Mouse (Mus musculus): ENCODE measurements at regions not wholly inside any gene's neighbourhood (a gene's known extent, or its start where the extent isn't known, plus 50 kb on each side); places are given as distances from the start of the nearest gene placed in this dataset.

GRCm38 (mm10) chr14:48014776-48015175, 105.8 kb upstream of the Peli2 start:
- H3K9ac ChIP-seq (ENCODE audit: low read depth, low read length): no peak overlapping the region
- ATAC-seq: no peak
- 86% methylated on average over 2 of the region's 2 CpGs for WGBS

GRCm38 (mm10) chr14:48017971-48018370, 102.7 kb upstream of the Peli2 start:
- no peak overlapping the region for H3K9ac ChIP-seq (ENCODE audit: low read depth, low read length)
- H3K9me3 ChIP-seq (replicated peaks; ENCODE audit: control insufficient read depth, low read length, poor library complexity, severe bottlenecking): no peaks in the 10 kb centered on the region
- H3K4me3 ChIP-seq (ENCODE audit: low read depth, low read length): no peak overlapping the region
- H3K4me2 ChIP-seq (ENCODE audit: low read length): no peak overlapping the region
- WGBS: 86% methylated on average over 6 of the region's 6 CpGs
- no peaks in the 10 kb centered on the region for H3K4me1 ChIP-seq (ENCODE audit: control insufficient read depth, insufficient read depth, low read length)
- H3K36me3 ChIP-seq (ENCODE audit: control insufficient read depth, insufficient read depth, low read length): no peaks in the 10 kb centered on the region
- H3K27me3 ChIP-seq (ENCODE audit: control insufficient read depth, insufficient read depth, low read depth, low read length): no peaks in the 10 kb centered on the region
- no peak overlapping the region for H3K27ac ChIP-seq (ENCODE audit: low read length)
- no peak for ATAC-seq

More at GRCm38 (mm10) chr14:48014776-48015175, 105.8 kb upstream of the Peli2 start:
- Histone ChIP-seq H3K27me3 (ENCODE audit: control insufficient read depth, insufficient read depth, low read depth, low read length) (no peaks in the 10 kb centered on the region), H3K27ac (ENCODE audit: low read length) (no peak overlapping the region), H3K4me3 (ENCODE audit: low read depth, low read length) (no peak overlapping the region), H3K9me3 (replicated peaks; ENCODE audit: control insufficient read depth, low read length, poor library complexity, severe bottlenecking) (no peaks in the 10 kb centered on the region), H3K4me1 (ENCODE audit: control insufficient read depth, insufficient read depth, low read length) (no peaks in the 10 kb centered on the region), H3K36me3 (ENCODE audit: control insufficient read depth, insufficient read depth, low read length) (no peaks in the 10 kb centered on the region), H3K4me2 (ENCODE audit: low read length) (no peak overlapping the region)

GRCm38 (mm10) chr14:48019331-48019730, 101.3 kb upstream of the Peli2 start:
- Histone ChIP-seq H3K4me2 (ENCODE audit: low read length) (no peak overlapping the region), H3K27ac (ENCODE audit: low read length) (no peak overlapping the region), H3K27me3 (ENCODE audit: control insufficient read depth, insufficient read depth, low read depth, low read length) (no peaks in the 10 kb centered on the region), H3K4me3 (ENCODE audit: low read depth, low read length) (no peak overlapping the region), H3K9me3 (replicated peaks; ENCODE audit: control insufficient read depth, low read length, poor library complexity, severe bottlenecking) (no peaks in the 10 kb centered on the region), H3K4me1 (ENCODE audit: control insufficient read depth, insufficient read depth, low read length) (no peaks in the 10 kb centered on the region), H3K9ac (ENCODE audit: low read depth, low read length) (no peak overlapping the region), H3K36me3 (ENCODE audit: control insufficient read depth, insufficient read depth, low read length) (no peaks in the 10 kb centered on the region)
- WGBS: 76% methylated on average over 5 of the region's 5 CpGs
- no peak for ATAC-seq

- H3K9ac ChIP-seq (ENCODE audit: low read depth, low read length): no peak overlapping the region
- no peak overlapping the region for H3K4me2 ChIP-seq (ENCODE audit: low read length)
- WGBS: 91% methylated on average over 4 of the region's 4 CpGs
- no peaks in the 10 kb centered on the region for H3K9me3 ChIP-seq (replicated peaks; ENCODE audit: control insufficient read depth, low read length, poor library complexity, severe bottlenecking)
- no peaks in the 10 kb centered on the region for H3K4me1 ChIP-seq (ENCODE audit: control insufficient read depth, insufficient read depth, low read length)
- no peaks in the 10 kb centered on the region for H3K36me3 ChIP-seq (ENCODE audit: control insufficient read depth, insufficient read depth, low read length)
- no peak overlapping the region for H3K4me3 ChIP-seq (ENCODE audit: low read depth, low read length)
- no peak for ATAC-seq
- no peaks in the 10 kb centered on the region for H3K27me3 ChIP-seq (ENCODE audit: control insufficient read depth, insufficient read depth, low read depth, low read length)
- no peak overlapping the region for H3K27ac ChIP-seq (ENCODE audit: low read length)
These were observed 98.4 kb upstream of the Peli2 start for GRCm38 (mm10) chr14:48022271-48022670.

GRCm38 (mm10) chr14:48024051-48024693, 96.5 kb upstream of the Peli2 start:
- H3K27ac ChIP-seq (ENCODE audit: low read length): no peak overlapping the region
- H3K36me3 ChIP-seq (ENCODE audit: control insufficient read depth, insufficient read depth, low read length): no peaks in the 10 kb centered on the region
- no peak for ATAC-seq
- no peak overlapping the region for H3K9ac ChIP-seq (ENCODE audit: low read depth, low read length)
- no peaks in the 10 kb centered on the region for H3K27me3 ChIP-seq (ENCODE audit: control insufficient read depth, insufficient read depth, low read depth, low read length)
- no peak overlapping the region for H3K4me3 ChIP-seq (ENCODE audit: low read depth, low read length)
- WGBS: 76% methylated on average over 8 of the region's 8 CpGs
- no peaks in the 10 kb centered on the region for H3K9me3 ChIP-seq (replicated peaks; ENCODE audit: control insufficient read depth, low read length, poor library complexity, severe bottlenecking)
- H3K4me2 ChIP-seq (ENCODE audit: low read length): no peak overlapping the region
- H3K4me1 ChIP-seq (ENCODE audit: control insufficient read depth, insufficient read depth, low read length): no peaks in the 10 kb centered on the region

GRCm38 (mm10) chr14:48039286-48039790, 81.3 kb upstream of the Peli2 start:
- 76% methylated on average over 4 of the region's 4 CpGs for WGBS
- Histone ChIP-seq H3K4me3 (ENCODE audit: low read depth, low read length) (no peak overlapping the region), H3K9ac (ENCODE audit: low read depth, low read length) (no peak overlapping the region), H3K4me2 (ENCODE audit: low read length) (no peak overlapping the region), H3K36me3 (ENCODE audit: control insufficient read depth, insufficient read depth, low read length) (no peaks in the 10 kb centered on the region), H3K9me3 (replicated peaks; ENCODE audit: control insufficient read depth, low read length, poor library complexity, severe bottlenecking) (no peaks in the 10 kb centered on the region), H3K27ac (ENCODE audit: low read length) (no peak overlapping the region), H3K27me3 (ENCODE audit: control insufficient read depth, insufficient read depth, low read depth, low read length) (no peaks in the 10 kb centered on the region), H3K4me1 (ENCODE audit: control insufficient read depth, insufficient read depth, low read length) (no peaks in the 10 kb centered on the region)
- ATAC-seq: no peak

GRCm38 (mm10) chr14:48046094-48046493, 74.5 kb upstream of the Peli2 start:
- 84% methylated on average over 9 of the region's 9 CpGs for WGBS
- no peak overlapping the region for H3K27ac ChIP-seq (ENCODE audit: low read length)
- H3K9ac ChIP-seq (ENCODE audit: low read depth, low read length): no peak overlapping the region
- no peak for ATAC-seq
- no peak overlapping the region for H3K4me2 ChIP-seq (ENCODE audit: low read length)
- no peaks in the 10 kb centered on the region for H3K4me1 ChIP-seq (ENCODE audit: control insufficient read depth, insufficient read depth, low read length)
- H3K27me3 ChIP-seq (ENCODE audit: control insufficient read depth, insufficient read depth, low read depth, low read length): no peaks in the 10 kb centered on the region
- no peak overlapping the region for H3K4me3 ChIP-seq (ENCODE audit: low read depth, low read length)
- no peaks in the 10 kb centered on the region for H3K36me3 ChIP-seq (ENCODE audit: control insufficient read depth, insufficient read depth, low read length)
- no peaks in the 10 kb centered on the region for H3K9me3 ChIP-seq (replicated peaks; ENCODE audit: control insufficient read depth, low read length, poor library complexity, severe bottlenecking)

GRCm38 (mm10) chr14:48046831-48047230, 73.8 kb upstream of the Peli2 start:
- no peaks in the 10 kb centered on the region for H3K9me3 ChIP-seq (replicated peaks; ENCODE audit: control insufficient read depth, low read length, poor library complexity, severe bottlenecking)
- no peak for ATAC-seq
- H3K4me2 ChIP-seq (ENCODE audit: low read length): no peak overlapping the region
- H3K4me3 ChIP-seq (ENCODE audit: low read depth, low read length): no peak overlapping the region
- H3K4me1 ChIP-seq (ENCODE audit: control insufficient read depth, insufficient read depth, low read length): no peaks in the 10 kb centered on the region; the same call in 1 of the 2 replicates
- 93% methylated on average over 1 of the region's 1 CpGs for WGBS
- H3K36me3 ChIP-seq (ENCODE audit: control insufficient read depth, insufficient read depth, low read length): no peaks in the 10 kb centered on the region
- H3K27me3 ChIP-seq (ENCODE audit: control insufficient read depth, insufficient read depth, low read depth, low read length): no peaks in the 10 kb centered on the region
- no peak overlapping the region for H3K9ac ChIP-seq (ENCODE audit: low read depth, low read length)
- H3K27ac ChIP-seq (ENCODE audit: low read length): no peak overlapping the region

GRCm38 (mm10) chr14:48049698-48050459, 70.7 kb upstream of the Peli2 start:
- no peak overlapping the region for H3K4me2 ChIP-seq (ENCODE audit: low read length)
- H3K9me3 ChIP-seq (replicated peaks; ENCODE audit: control insufficient read depth, low read length, poor library complexity, severe bottlenecking): no peaks in the 10 kb centered on the region
- 84% methylated on average over 5 of the region's 5 CpGs for WGBS
- H3K36me3 ChIP-seq (ENCODE audit: control insufficient read depth, insufficient read depth, low read length): no peaks in the 10 kb centered on the region
- no peak overlapping the region for H3K27ac ChIP-seq (ENCODE audit: low read length)
- no peaks in the 10 kb centered on the region for H3K27me3 ChIP-seq (ENCODE audit: control insufficient read depth, insufficient read depth, low read depth, low read length)
- peaks cover 2% of the 10 kb centered on the region; the same call in 1 of the 2 replicates for H3K4me1 ChIP-seq (ENCODE audit: control insufficient read depth, insufficient read depth, low read length)
- ATAC-seq: no peak
- H3K9ac ChIP-seq (ENCODE audit: low read depth, low read length): no peak overlapping the region
- no peak overlapping the region for H3K4me3 ChIP-seq (ENCODE audit: low read depth, low read length)

All from midbrain, embryonic 16.5 days (tissue).